11 mouse cellular contexts compared by ENCODE assay signal in the genomic region with DNA sequence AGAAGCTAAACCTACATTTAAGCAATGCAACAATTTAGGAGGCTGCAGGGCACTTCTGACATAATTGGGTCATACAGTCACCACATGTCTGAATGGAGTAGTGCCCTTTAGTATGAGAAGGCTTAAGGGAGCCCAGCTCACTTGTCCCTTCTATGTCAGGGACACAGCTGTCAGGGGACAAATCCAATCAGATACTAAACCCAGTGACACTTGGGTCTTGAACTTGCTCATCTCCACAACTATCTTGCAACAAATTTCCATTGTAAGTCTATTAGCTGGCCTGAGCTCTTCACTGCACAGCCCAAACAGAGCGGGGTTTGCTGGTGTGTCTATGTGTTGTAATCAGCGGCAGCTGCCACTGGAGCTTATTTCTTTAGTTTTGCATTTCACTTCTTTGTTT.
"Had no signal": no experiment of that assay in that cellular context is flagged by ENCODE, and none has a peak within 500 bp of the region (broad histone marks: within the 10 kb centered on the region; RNA-seq: fewer than 3 reads in every experiment).

No protein-coding gene starts in this region.

- DNase-seq: kidney, postnatal 10 days; kidney, postnatal 36 days; layer of hippocampus, postnatal 36 days; liver, embryonic 13.5 days; lung, adult 2 months; lung, postnatal 14 days; lung, postnatal 4 days; midbrain, embryonic 14.5 days; right cerebral cortex, postnatal 25 days; spleen, adult 18-20 months; thymus, postnatal 25 days had no signal
